Mouse (Mus musculus) olfactory bulb, adult 2 months (tissue): ENCODE measurements around the gene Timp2.

Experiments
- CTCF ChIP-seq: fragments of 200-500 bp; IDR thresholded peaks from 2 replicates; pipeline ENCODE4 v1.5.1; 2012; ENCODE audit warnings: low read depth, mild to moderate bottlenecking, low read length, moderate library complexity; ENCODE audit not compliant: insufficient read depth
- POLR2A ChIP-seq: fragments of 200-500 bp; IDR thresholded peaks from 2 replicates; pipeline ENCODE4 v1.6.1; 2012; ENCODE audit warnings: mild to moderate bottlenecking, low read depth, low read length, moderate library complexity; ENCODE audit not compliant: insufficient read depth

DNA sequence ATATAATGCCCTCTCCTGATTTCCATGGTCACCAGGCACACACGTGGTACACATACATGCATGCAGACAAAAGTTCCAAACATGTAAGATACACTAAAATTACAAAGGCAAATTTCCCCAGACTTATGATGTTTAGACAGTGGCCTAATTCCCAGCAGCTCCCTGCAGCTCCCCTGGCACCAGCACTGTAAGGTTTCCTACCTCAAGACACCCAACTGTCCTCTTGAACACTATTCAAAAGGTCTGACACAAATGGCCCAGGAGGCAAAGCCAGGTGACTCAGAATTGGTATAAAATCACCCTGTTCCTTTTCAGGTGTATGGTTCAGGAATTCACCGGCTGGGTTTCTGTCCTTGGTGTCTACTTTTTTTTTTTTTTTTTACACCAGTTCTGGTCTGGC, 47.6 kb upstream of the Timp2 start:
- TF ChIP-seq CTCF = no peak
- TF ChIP-seq POLR2A = no peak
